ENCODE assay signal across 15 mouse cellular contexts in genomic region chr14:32017448-32017847, GRCm38 (mm10). TPM values are rescaled to one million over a fixed set of nuclear protein-coding genes. Genes with fewer than 3 reads are reported as not detected.
DNase-seq lines count a peak whose midpoint lies in the region; ATAC-seq and TF ChIP-seq lines count a peak whose summit lies in the region.
"Had no signal": no experiment of that assay in that cellular context is flagged by ENCODE, and none has a peak within 500 bp of the region (broad histone marks: within the 10 kb centered on the region; RNA-seq: fewer than 3 reads in every experiment).

No protein-coding gene starts in this region.

- H3K36me3 ChIP-seq in heart, embryonic 10.5 days: no peaks in the 10 kb centered on the region
- H3K36me3 ChIP-seq in forebrain, postnatal 0 days (ENCODE audit: insufficient read depth): no peaks in the 10 kb centered on the region
- H3K36me3 ChIP-seq in limb, embryonic 12.5 days: no peaks in the 10 kb centered on the region
- no peaks in the 10 kb centered on the region for H3K36me3 ChIP-seq in midbrain, postnatal 0 days (ENCODE audit: insufficient read depth, low read length)

- peak overlapping the region; percentile 34; the same call in 1 of the 2 replicates for H3K9ac ChIP-seq in forebrain, postnatal 0 days
- no peak overlapping the region for H3K9ac ChIP-seq in limb, embryonic 12.5 days (replicated peaks)
- H3K9ac ChIP-seq in midbrain, postnatal 0 days (replicated peaks; ENCODE audit: low read length, poor library complexity, severe bottlenecking): no peak overlapping the region

- intact Hi-C loops in heart, postnatal 25 days (cut with DNase I): no loop called here

- no peak for TF ChIP-seq CTCF in forebrain, postnatal 0 days (IDR thresholded peaks at IDR 0.05; ENCODE audit: low read depth)
- TF ChIP-seq CTCF in midbrain, postnatal 0 days (IDR thresholded peaks at IDR 0.05): no peak

- peaks cover 21% of the 10 kb centered on the region for H3K4me1 ChIP-seq in heart, embryonic 10.5 days
- H3K4me1 ChIP-seq in forebrain, postnatal 0 days (ENCODE audit: insufficient read depth): peaks cover 20% of the 10 kb centered on the region
- peaks cover 18% of the 10 kb centered on the region for H3K4me1 ChIP-seq in limb, embryonic 12.5 days (replicated peaks)
- peaks cover 8% of the 10 kb centered on the region; the same call in 1 of the 2 replicates for H3K4me1 ChIP-seq in midbrain, postnatal 0 days (ENCODE audit: insufficient read depth, low read length)

- H3K27ac ChIP-seq in heart, embryonic 10.5 days: 0 out of 2 replicates have a peak overlapping the region, but pooled peaks have one; percentile 6
- peak overlapping the region; percentile 88 for H3K27ac ChIP-seq in forebrain, postnatal 0 days (ENCODE audit: low read depth, low read length)
- H3K27ac ChIP-seq in limb, embryonic 12.5 days: peak overlapping the region; percentile 83
- peak overlapping the region; percentile 84 for H3K27ac ChIP-seq in midbrain, postnatal 0 days (ENCODE audit: low read depth, low read length)
- H3K27ac ChIP-seq: kidney, postnatal 0 days had no signal

- H3K4me3 ChIP-seq in heart, embryonic 10.5 days: no peak overlapping the region
- H3K4me3 ChIP-seq in forebrain, postnatal 0 days (ENCODE audit: low read depth, low read length): no peak overlapping the region
- H3K4me3 ChIP-seq in limb, embryonic 12.5 days (replicated peaks): no peak overlapping the region
- no peak overlapping the region for H3K4me3 ChIP-seq in midbrain, postnatal 0 days (ENCODE audit: low read depth, low read length)

- peak overlapping the region; percentile 38 for H3K4me2 ChIP-seq in forebrain, postnatal 0 days (ENCODE audit: low read depth)
- peak overlapping the region; percentile 40 for H3K4me2 ChIP-seq in limb, embryonic 12.5 days
- H3K4me2 ChIP-seq in midbrain, postnatal 0 days (ENCODE audit: low read depth, low read length, poor library complexity, severe bottlenecking): no peak overlapping the region
- H3K4me2 ChIP-seq: heart, embryonic 11.5 days; liver, embryonic 11.5 days had no signal

- WGBS in heart, embryonic 10.5 days: 79% methylated on average over 2 of the region's 2 CpGs
- WGBS in forebrain, postnatal 0 days: 33% methylated on average over 2 of the region's 2 CpGs
- 71% methylated on average over 2 of the region's 2 CpGs for WGBS in limb, embryonic 12.5 days
- 33% methylated on average over 2 of the region's 2 CpGs for WGBS in midbrain, postnatal 0 days

- H3K27me3 ChIP-seq in heart, embryonic 10.5 days (ENCODE audit: insufficient read depth, poor library complexity, severe bottlenecking): peaks cover 7% of the 10 kb centered on the region; the same call in 1 of the 2 replicates
- no peaks in the 10 kb centered on the region for H3K27me3 ChIP-seq in forebrain, postnatal 0 days (ENCODE audit: insufficient read depth, low read length)
- H3K27me3 ChIP-seq in limb, embryonic 12.5 days: no peaks in the 10 kb centered on the region
- H3K27me3 ChIP-seq in midbrain, postnatal 0 days (ENCODE audit: insufficient read depth, low read length): no peaks in the 10 kb centered on the region

- DNase-seq in heart, embryonic 10.5 days (ENCODE audit: low spot score): no peak
- DNase-seq in heart, postnatal 25 days (ENCODE audit: low spot score): no peak
- no peak for DNase-seq in forebrain, postnatal 0 days
- peak; percentile 30 for DNase-seq in midbrain, postnatal 0 days (ENCODE audit: low spot score)
- no peak for DNase-seq in left cerebral cortex, adult 11 months (ENCODE audit: low spot score)
- no peak for DNase-seq in embryo, embryonic 10.5 days (ENCODE audit: low spot score)
- DNase-seq: adrenal gland, postnatal 25 days; lung, postnatal 14 days had no signal

- no peaks in the 10 kb centered on the region for H3K9me3 ChIP-seq in heart, embryonic 10.5 days
- no peaks in the 10 kb centered on the region for H3K9me3 ChIP-seq in forebrain, postnatal 0 days (ENCODE audit: low read length)
- no peaks in the 10 kb centered on the region for H3K9me3 ChIP-seq in limb, embryonic 12.5 days
- H3K9me3 ChIP-seq in midbrain, postnatal 0 days (ENCODE audit: low read length): no peaks in the 10 kb centered on the region

- peak; percentile 44; the same call in 1 of the 2 replicates for ATAC-seq in forebrain, postnatal 0 days
- ATAC-seq in limb, embryonic 12.5 days (ENCODE audit: insufficient number of reproducible peaks, insufficient read depth, low FRiP score, low TSS enrichment, low read depth): no peak
- peak; percentile 19; the same call in 1 of the 2 replicates for ATAC-seq in midbrain, postnatal 0 days (ENCODE audit: low FRiP score)
- ATAC-seq in granulocyte monocyte progenitor cell, adult 5-6 weeks (replicated peaks; ENCODE audit: poor library complexity, severe bottlenecking): no peak

RNA-seq across cellular contexts. Expression of gene Galnt15, which starts 11.3 kb away (rescaled TPM):
- polyA plus RNA-seq in heart, embryonic 10.5 days (2016; fragmentation: Nextera tagmentation; extraction: Ambion mirVana): 0.18 and 0.38 TPM in 2 replicates
- total RNA-seq in heart, postnatal 25 days (2021): 10 to 100 TPM; 14.1 to 17.1 TPM
- 0.92 and 1.8 TPM in 2 replicates for total RNA-seq in forebrain, postnatal 0 days (2014; rRNA removed)
- polyA plus RNA-seq in forebrain, postnatal 0 days (2015; fragmentation: Nextera tagmentation; extraction: Ambion mirVana): 0.48 and 0.54 TPM in 2 replicates
- not detected in 2 replicates for polyA plus RNA-seq in limb, embryonic 12.5 days (2016; fragmentation: Nextera tagmentation; extraction: Ambion mirVana)
- 1.9 TPM in 2 replicates for total RNA-seq in midbrain, postnatal 0 days (2014; rRNA removed)
- 0.59 and 0.77 TPM in 2 replicates for polyA plus RNA-seq in midbrain, postnatal 0 days (2015; fragmentation: Nextera tagmentation; extraction: Ambion mirVana)
- not detected in 2 replicates for total RNA-seq in granulocyte monocyte progenitor cell, adult 5-6 weeks (2014; fragmentation: Nextera tagmentation)
- total RNA-seq in granulocyte monocyte progenitor cell, adult 5-6 weeks (2017): not detected in 2 replicates
- total RNA-seq: hematopoietic stem cell, adult 5-6 weeks; monocyte, adult 5-6 weeks had no signal
- polyA plus RNA-seq: liver, embryonic 11.5 days had no signal

Comparison
In these comparisons a context has a peak if more than half of its experiments do, and no peak if none do; other contexts are left out.
1. H3K27ac ChIP-seq: peak in every context shown above with its lines; median percentile 88 in forebrain, postnatal 0 days; 84 in midbrain, postnatal 0 days; 83 in limb, embryonic 12.5 days; 6 in heart, embryonic 10.5 days.
2. ATAC-seq: peak in forebrain, postnatal 0 days (single experiment) and midbrain, postnatal 0 days (single experiment); none in limb, embryonic 12.5 days (single experiment) and granulocyte monocyte progenitor cell, adult 5-6 weeks (single experiment).